Mouse (Mus musculus) MEL (cell line): ENCODE measurements at regions not wholly inside any gene's neighbourhood (a gene's known extent, or its start where the extent isn't known, plus 50 kb on each side); places are given as distances from the start of the nearest gene placed in this dataset.
A peak's percentile ranks its signal among the peaks of the same experiment; 100 is the strongest.

ENCODE experiments used
- DNase-seq: peaks from one replicate; pipeline ENCODE4 v3.0.0; 2011; ENCODE audit warnings: low read depth, low spot score
- H3K27ac ChIP-seq: 2 replicates; pipeline ENCODE4 v1.5.1; 2012; ENCODE audit warnings: low read depth, mild to moderate bottlenecking, control low read depth, low read length, moderate library complexity; ENCODE audit not compliant: control insufficient read depth
- H3K27me3 ChIP-seq, 2 experiments: fragments of 150-350 bp in 1 of 2; sonication (generic) in 1 of 2; 2 replicates each; pipeline ENCODE4 v1.6.1; 2012; ENCODE audit warnings: low read length in 2 of 2, mild to moderate bottlenecking in 2 of 2, improper control_type of control experiment in 1 of 2, moderate library complexity in 1 of 2; ENCODE audit not compliant: insufficient read depth in 2 of 2, control insufficient read depth in 1 of 2
- H3K36me3 ChIP-seq, 2 experiments: 2 replicates each; pipeline ENCODE4 v1.6.1; 2012 to 2014; ENCODE audit warnings: low read length in 2 of 2, improper control_type of control experiment in 1 of 2, inconsistent platforms in 1 of 2, mild to moderate bottlenecking in 1 of 2; ENCODE audit not compliant: insufficient read depth in 2 of 2, control insufficient read depth in 1 of 2
- H3K4me1 ChIP-seq, 2 experiments: fragments of 150-350 bp in 1 of 2; sonication (generic) in 1 of 2; 2 replicates each; pipeline ENCODE4 v1.6.1; 2012; ENCODE audit warnings: low read length in 2 of 2, improper control_type of control experiment in 1 of 2, mild to moderate bottlenecking in 1 of 2; ENCODE audit not compliant: insufficient read depth in 2 of 2, control insufficient read depth in 1 of 2
- H3K4me3 ChIP-seq, 2 experiments: fragments of 150-350 bp in 1 of 2; sonication (generic) in 1 of 2; 2 replicates each; pipeline ENCODE4 v1.5.1; 2012; ENCODE audit warnings: low read depth in 2 of 2, low read length in 2 of 2, mild to moderate bottlenecking in 2 of 2, moderate library complexity in 2 of 2, control low read depth in 1 of 2, improper control_type of control experiment in 1 of 2; ENCODE audit not compliant: control insufficient read depth in 1 of 2, insufficient read depth in 1 of 2
- H3K79me2 ChIP-seq: 2 replicates; pipeline ENCODE4 v1.6.1; 2012; ENCODE audit warnings: mild to moderate bottlenecking, low read length, moderate library complexity; ENCODE audit not compliant: control insufficient read depth, poor library complexity, insufficient read depth
- H3K9ac ChIP-seq: 2 replicates; pipeline ENCODE4 v1.6.1; 2012; ENCODE audit warnings: low read depth, mild to moderate bottlenecking, control low read depth, low read length, moderate library complexity; ENCODE audit not compliant: control insufficient read depth, poor library complexity, severe bottlenecking
- H3K9me3 ChIP-seq: fragments of 150-350 bp; sonication (generic); replicated peaks from 2 replicates; pipeline ENCODE4 v1.6.1; 2012; ENCODE audit warnings: mild to moderate bottlenecking, low read length, improper control_type of control experiment, moderate library complexity; ENCODE audit not compliant: insufficient read depth
- CHD1 ChIP-seq: IDR thresholded peaks from 2 replicates; pipeline ENCODE4 v1.6.1; 2012; ENCODE audit warnings: low read depth, mild to moderate bottlenecking, inconsistent platforms, low read length, improper control_type of control experiment
- CHD2 ChIP-seq: IDR thresholded peaks from 2 replicates; pipeline ENCODE4 v1.6.1; 2011; ENCODE audit warnings: low read length, improper control_type of control experiment
- CTCF ChIP-seq, 3 experiments: IDR thresholded peaks in 2 of 3; conservative IDR thresholded peaks in 1 of 3; 2 replicates each; pipeline ENCODE4 v1.5.1; 2011 to 2012; ENCODE audit warnings: low read length in 3 of 3, low read depth in 2 of 3, mild to moderate bottlenecking in 2 of 3, improper control_type of control experiment in 1 of 3, inconsistent platforms in 1 of 3, mixed read lengths in 1 of 3, moderate library complexity in 1 of 3; ENCODE audit not compliant: control insufficient read depth in 1 of 3, insufficient read depth in 1 of 3, poor library complexity in 1 of 3, severe bottlenecking in 1 of 3
- ELF1 ChIP-seq: IDR thresholded peaks from 2 replicates; pipeline ENCODE4 v1.6.1; 2014; ENCODE audit warnings: low read depth, mild to moderate bottlenecking, inconsistent platforms, low read length, improper control_type of control experiment, moderate library complexity
- EP300 ChIP-seq, 2 experiments: IDR thresholded peaks; 2 replicates each; pipeline ENCODE4 v1.6.1; 2011; ENCODE audit warnings: improper control_type of control experiment in 2 of 2, low read length in 2 of 2, low read depth in 1 of 2, mild to moderate bottlenecking in 1 of 2
- KAT2A ChIP-seq: conservative IDR thresholded peaks from 2 replicates; pipeline ENCODE4 v1.6.1; 2012; ENCODE audit warnings: low read depth, low read length, improper control_type of control experiment, inconsistent platforms
- MAZ ChIP-seq: IDR thresholded peaks from 2 replicates; pipeline ENCODE4 v1.6.1; 2012; ENCODE audit warnings: low read depth, mild to moderate bottlenecking, inconsistent platforms, low read length, improper control_type of control experiment
- MEF2A ChIP-seq: IDR thresholded peaks from 2 replicates; pipeline ENCODE4 v1.6.1; 2014; ENCODE audit warnings: low read depth, mild to moderate bottlenecking, inconsistent platforms, low read length, improper control_type of control experiment; ENCODE audit not compliant: poor library complexity, insufficient replicate concordance, severe bottlenecking; ENCODE audit errors: extremely low read depth
- NELFE ChIP-seq: IDR thresholded peaks from 2 replicates; pipeline ENCODE4 v1.6.1; 2011; ENCODE audit warnings: low read depth, low read length, improper control_type of control experiment
- POLR2A ChIP-seq, 2 experiments: IDR thresholded peaks; 2 replicates each; pipeline ENCODE4 v1.6.1; 2011 to 2012; ENCODE audit warnings: low read length in 2 of 2, mild to moderate bottlenecking in 2 of 2, control low read depth in 1 of 2, improper control_type of control experiment in 1 of 2, low read depth in 1 of 2, moderate library complexity in 1 of 2; ENCODE audit not compliant: control insufficient read depth in 1 of 2, insufficient read depth in 1 of 2, poor library complexity in 1 of 2
- RAD21 ChIP-seq: IDR thresholded peaks from 2 replicates; pipeline ENCODE4 v1.6.1; 2011; ENCODE audit warnings: mild to moderate bottlenecking, low read depth, low read length, improper control_type of control experiment
- SMC3 ChIP-seq: IDR thresholded peaks from 2 replicates; pipeline ENCODE4 v1.6.1; 2011; ENCODE audit warnings: low read depth, low read length, improper control_type of control experiment
- TAL1 ChIP-seq: IDR thresholded peaks from 2 replicates; pipeline ENCODE4 v1.6.1; 2012; ENCODE audit warnings: mild to moderate bottlenecking, inconsistent platforms, low read length, moderate library complexity, mixed read lengths
- TBP ChIP-seq: IDR thresholded peaks from 2 replicates; pipeline ENCODE4 v1.8.0; 2011; ENCODE audit warnings: low read depth, low read length, improper control_type of control experiment
- UBTF ChIP-seq: IDR thresholded peaks from 2 replicates; pipeline ENCODE4 v1.6.1; 2012; ENCODE audit warnings: low read depth, mild to moderate bottlenecking, inconsistent platforms, low read length, improper control_type of control experiment, moderate library complexity, borderline replicate concordance; ENCODE audit not compliant: insufficient read depth
- USF2 ChIP-seq, 2 experiments: IDR thresholded peaks; 2 replicates each; pipeline ENCODE4 v1.6.1; 2011 to 2012; ENCODE audit warnings: improper control_type of control experiment in 2 of 2, low read length in 2 of 2, borderline replicate concordance in 1 of 2, inconsistent platforms in 1 of 2, low read depth in 1 of 2, mild to moderate bottlenecking in 1 of 2; ENCODE audit not compliant: insufficient read depth in 1 of 2
- ZC3H11A ChIP-seq: IDR thresholded peaks from 2 replicates; pipeline ENCODE4 v1.6.1; 2012; ENCODE audit warnings: low read depth, mild to moderate bottlenecking, inconsistent platforms, low read length, improper control_type of control experiment
- ZMIZ1 ChIP-seq: IDR thresholded peaks from 2 replicates; pipeline ENCODE4 v1.6.1; 2012; ENCODE audit warnings: low read depth, mild to moderate bottlenecking, inconsistent platforms, low read length, improper control_type of control experiment, moderate library complexity

DNA sequence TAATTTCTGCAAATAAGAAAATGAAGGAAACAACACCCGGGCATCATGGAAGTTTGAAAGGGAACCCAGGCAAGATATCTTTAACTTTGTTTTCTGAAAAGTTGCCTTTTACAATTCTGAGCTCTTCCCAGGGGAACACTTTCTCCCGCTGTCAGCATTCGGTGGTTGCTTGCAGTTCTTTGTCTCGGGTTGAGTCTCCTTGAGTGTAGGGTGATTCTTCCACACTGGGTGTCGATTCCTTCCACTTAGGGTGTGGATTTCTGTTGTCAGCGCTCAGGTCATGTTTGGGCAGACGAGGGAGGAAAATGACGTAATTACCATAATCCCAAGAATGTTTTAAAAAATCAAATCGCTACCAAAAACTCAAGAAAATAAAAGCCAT, 198.7 kb upstream of the Tacr3 start:
- DNase-seq, result no peak
- Histone ChIP-seq H3K9ac (no peak overlapping the region), H3K4me3 (no peak overlapping the region), H3K9me3 (no peaks in the 10 kb centered on the region), H3K4me1 (no peaks in the 10 kb centered on the region), H3K79me2 (no peaks in the 10 kb centered on the region), H3K27me3 (no peaks in the 10 kb centered on the region), H3K27ac (no peak overlapping the region)
- TF ChIP-seq EP300 (IDR thresholded peaks at IDR 0.05; ENCODE audit: low read depth in 1 of 2, low read length in 2 of 2) (no peak), CHD1 (no peak), RAD21 (no peak), ZMIZ1 (no peak), CHD2 (no peak), ZC3H11A (no peak), KAT2A (no peak), CTCF (IDR thresholded peaks at IDR 0.05 in 2 of 3, conservative IDR thresholded peaks at IDR 0.05 in 1 of 3; ENCODE audit: control insufficient read depth in 1 of 3, insufficient read depth in 1 of 3, low read depth in 2 of 3, low read length in 3 of 3, poor library complexity in 1 of 3, severe bottlenecking in 1 of 3) (no peak), TAL1 (no peak), USF2 (IDR thresholded peaks at IDR 0.05; ENCODE audit: borderline replicate concordance in 1 of 2, insufficient read depth in 1 of 2, low read depth in 1 of 2, low read length in 2 of 2) (no peak), POLR2A (IDR thresholded peaks at IDR 0.05; ENCODE audit: control insufficient read depth in 1 of 2, insufficient read depth in 1 of 2, low read depth in 1 of 2, low read length in 2 of 2, poor library complexity in 1 of 2) (no peak), UBTF (no peak), SMC3 (no peak), TBP (no peak), NELFE (no peak), MEF2A (no peak), ELF1 (no peak)
- TF ChIP-seq, all 39 proteins: peak for 0
- no peaks in the 10 kb centered on the region for H3K36me3 ChIP-seq

DNA sequence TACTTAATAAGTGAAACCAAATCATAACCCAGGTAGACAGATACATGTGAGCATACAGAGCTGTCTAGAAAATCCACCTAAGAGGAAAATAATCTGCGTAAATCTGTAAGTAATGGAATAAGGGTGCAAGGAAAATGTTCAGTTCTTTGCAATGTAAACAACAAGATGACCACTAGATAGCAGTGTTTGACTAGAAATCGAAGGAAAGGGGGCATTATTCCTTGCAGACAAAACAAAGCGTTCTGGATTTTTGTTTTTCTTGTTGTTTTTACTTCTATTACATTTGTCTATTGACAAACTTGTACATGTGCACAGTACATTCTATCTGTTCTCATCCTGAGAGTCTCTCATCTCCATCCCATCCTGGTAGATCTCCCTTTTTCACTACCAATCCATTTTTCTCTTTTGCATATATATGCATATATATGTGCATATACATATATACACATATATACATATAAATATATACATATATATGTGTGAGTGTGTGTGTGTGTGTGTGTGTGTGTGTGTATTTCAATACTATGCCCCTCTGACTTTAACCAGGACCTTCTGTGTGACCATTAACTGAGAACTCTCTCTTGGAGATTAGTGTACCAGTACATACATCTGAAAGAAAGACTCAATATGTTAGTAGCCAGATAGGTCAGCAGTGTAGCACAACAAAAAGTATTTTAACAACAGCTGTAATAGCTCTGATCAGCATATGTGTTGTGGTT, 179.9 kb upstream of the Tacr3 start:
- DNase-seq, result peak; percentile 12
- H3K9ac ChIP-seq, result no peak overlapping the region
- no peak overlapping the region for H3K27ac ChIP-seq

More for the DNA sequence above, 179.9 kb upstream of the Tacr3 start:
- Histone ChIP-seq H3K9me3 (no peaks in the 10 kb centered on the region), H3K36me3 (no peaks in the 10 kb centered on the region), H3K79me2 (no peaks in the 10 kb centered on the region), H3K27me3 (no peaks in the 10 kb centered on the region), H3K4me1 (no peaks in the 10 kb centered on the region), H3K4me3 (no peak overlapping the region)
- TF ChIP-seq CTCF (IDR thresholded peaks at IDR 0.05 in 2 of 3, conservative IDR thresholded peaks at IDR 0.05 in 1 of 3; ENCODE audit: control insufficient read depth in 1 of 3, insufficient read depth in 1 of 3, low read depth in 2 of 3, low read length in 3 of 3, poor library complexity in 1 of 3, severe bottlenecking in 1 of 3) (peak in 1 of 3 experiments; percentile 40; a peak in 2 of 6 replicates), SMC3 (peak; percentile 34), MAZ (no peak), RAD21 (peak; percentile 56)
